Mouse (Mus musculus): ENCODE measurements at regions not wholly inside any gene's neighbourhood (a gene's known extent, or its start where the extent isn't known, plus 50 kb on each side); places are given as distances from the start of the nearest gene placed in this dataset.

DNA sequence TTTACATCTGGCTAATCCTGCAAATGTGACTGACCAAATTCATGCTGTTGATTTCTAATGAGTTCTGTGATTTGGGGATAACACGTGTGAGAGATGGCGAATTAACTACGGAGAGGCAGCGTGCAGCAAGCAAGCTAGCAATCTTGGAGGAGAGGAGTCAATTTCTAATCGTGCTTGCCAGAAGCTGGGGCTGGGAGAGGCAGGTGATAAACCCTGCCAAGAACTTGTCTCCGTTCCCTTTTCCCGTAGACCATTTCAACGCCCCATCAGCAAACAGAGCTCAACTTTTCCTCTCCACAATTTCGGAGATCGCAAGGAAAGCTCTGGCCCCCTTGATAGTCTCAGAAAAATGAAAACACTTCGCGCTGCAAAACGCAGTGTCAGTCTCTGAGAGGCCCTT lies 183.0 kb downstream of the Sox4 start:
- intact Hi-C loops (cut with DNase I): no loop called here
- no peak for DNase-seq (ENCODE audit: low spot score in 2 of 2)

DNA sequence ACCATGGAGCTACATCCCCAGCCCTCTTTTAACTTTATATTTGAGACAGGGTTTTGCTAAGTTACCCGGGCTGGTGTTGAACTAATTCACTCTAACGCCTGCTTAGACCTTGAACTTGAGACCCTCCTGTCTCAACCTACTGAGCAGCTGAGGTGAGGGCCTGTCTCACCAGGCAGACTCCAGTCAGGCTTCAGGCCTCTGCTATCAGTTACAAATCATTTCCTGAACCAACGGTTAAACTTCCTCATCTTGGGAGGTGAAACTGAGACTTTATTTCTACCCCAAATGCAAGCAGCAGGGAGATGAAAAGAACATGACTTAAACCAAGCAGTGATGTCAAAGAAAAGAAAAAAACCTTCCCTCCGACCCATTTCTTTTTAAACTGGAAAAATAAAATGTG lies 183.5 kb downstream of the Sox4 start:
- intact Hi-C loops (cut with DNase I): no loop called here
- no peak for DNase-seq (ENCODE audit: low spot score in 2 of 2)

DNA sequence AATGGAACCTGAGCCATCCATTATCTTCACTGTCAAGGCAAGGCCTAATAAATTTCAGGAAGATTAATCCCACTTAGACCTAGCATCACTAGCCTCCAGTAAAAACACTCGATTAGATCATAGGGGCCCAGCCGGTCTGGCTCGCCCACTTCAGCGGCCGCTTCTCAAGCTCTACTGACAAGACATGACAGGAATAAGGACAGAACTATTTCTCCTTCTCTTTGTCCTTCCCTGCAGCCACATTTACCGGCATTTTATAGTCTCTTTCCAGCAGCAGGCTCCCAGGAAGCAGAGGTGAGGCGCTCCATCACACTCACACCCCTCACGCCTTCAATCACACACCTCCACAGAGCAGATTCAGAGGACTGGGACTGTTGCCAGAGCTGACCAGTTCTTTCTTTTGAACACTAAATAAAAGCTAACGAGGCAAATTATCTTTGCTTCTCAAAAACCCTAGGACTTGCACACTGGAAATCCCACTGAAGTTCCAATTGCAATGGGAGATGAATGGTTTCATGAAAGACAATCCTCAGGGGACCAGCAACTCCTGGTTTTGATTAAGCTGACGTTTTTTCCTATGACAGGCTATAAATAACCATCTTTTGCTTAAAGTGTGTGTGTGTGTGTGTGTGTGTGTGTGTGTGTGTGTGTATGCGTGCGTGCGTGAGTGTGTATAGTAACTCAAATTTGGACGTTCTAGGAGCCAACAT lies 184.6 kb downstream of the Sox4 start:
- no peak for DNase-seq (ENCODE audit: low spot score in 2 of 2)
- intact Hi-C loops (cut with DNase I): no loop called here

DNA sequence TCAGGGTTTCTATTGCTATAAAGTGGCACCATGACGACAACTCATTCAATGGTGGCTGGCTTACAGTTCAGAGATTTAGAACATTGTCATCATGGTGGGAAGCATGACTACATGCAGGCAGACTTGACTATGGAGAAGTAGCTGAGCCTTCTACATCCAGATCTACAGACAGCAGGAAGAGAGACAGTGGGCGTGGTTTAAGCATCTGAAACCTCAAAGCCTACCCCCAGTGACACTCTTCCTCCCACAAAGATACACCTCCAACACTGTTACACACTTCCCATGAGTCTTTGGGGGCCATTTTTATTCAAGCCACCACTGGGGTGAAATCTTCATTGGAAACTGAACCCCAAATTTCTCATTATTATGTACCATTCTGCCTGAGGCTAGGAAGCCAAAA lies 191.0 kb downstream of the Sox4 start:
- DNase-seq (ENCODE audit: low spot score in 2 of 2): no peak
- intact Hi-C loops (cut with DNase I): no loop called here

DNA sequence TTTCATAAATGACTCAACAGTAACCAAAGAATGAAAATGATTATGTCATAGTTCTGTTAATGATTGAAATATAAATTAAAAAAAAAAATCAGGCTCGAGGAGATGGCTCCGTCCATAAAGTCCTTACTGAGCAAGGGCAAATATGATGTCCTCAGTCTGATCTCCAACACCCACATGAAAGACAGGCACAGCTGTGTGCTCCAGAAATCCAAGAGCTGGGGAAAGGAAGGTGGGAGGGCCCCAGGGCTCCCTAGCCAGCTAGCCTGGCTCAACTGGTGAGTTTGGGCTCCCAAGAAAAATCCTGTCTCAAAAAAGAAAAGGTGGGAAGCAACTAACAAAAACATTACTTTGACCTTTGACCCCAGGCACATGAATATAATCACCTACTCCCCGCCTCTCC lies 194.5 kb downstream of the Sox4 start:
- intact Hi-C loops (cut with DNase I): loop anchor here (5.0 kb wide), 1 partner anchor 342 kb away; no protein-coding TSS in a partner anchor
- DNase-seq (ENCODE audit: low spot score in 2 of 2): no peak

DNA sequence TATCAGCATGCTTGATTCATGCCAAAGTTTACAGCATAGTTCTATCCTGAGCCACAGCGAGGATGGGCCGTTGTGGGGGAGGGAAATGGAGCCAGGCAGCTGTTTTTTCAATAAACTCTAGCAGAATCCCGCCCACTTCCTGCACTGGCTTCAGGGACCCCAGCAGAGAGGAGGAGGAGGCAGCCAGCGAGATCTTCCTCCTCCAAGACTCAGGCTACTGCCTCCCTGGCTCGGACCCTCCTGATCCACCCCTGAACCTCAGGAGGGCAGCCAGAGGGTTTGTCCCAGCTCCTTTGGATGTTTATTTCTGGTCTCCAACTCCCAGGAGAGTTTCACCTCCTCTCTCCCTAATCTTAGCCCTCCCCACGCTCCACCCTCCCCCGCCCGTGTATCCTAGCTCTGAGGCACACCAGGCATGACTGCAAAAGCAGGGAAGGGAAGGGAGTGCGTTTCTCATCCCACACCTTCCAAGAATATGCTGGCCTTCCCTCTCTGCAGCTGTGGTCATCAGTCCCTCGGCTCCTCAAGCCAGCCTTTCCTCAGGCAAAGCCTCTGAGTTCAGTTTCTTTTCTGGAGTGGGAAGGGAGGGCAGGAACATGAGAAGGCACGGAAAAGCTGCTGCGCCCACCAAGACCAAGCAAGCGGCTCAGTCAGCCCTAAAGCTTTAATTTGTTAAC lies 195.5 kb downstream of the Sox4 start:
- DNase-seq (ENCODE audit: low spot score in 2 of 2): peak; percentile 70 to 74
- intact Hi-C loops (cut with DNase I): loop anchor here (5.0 kb wide), 1 partner anchor 341 kb away; no protein-coding TSS in a partner anchor

DNA sequence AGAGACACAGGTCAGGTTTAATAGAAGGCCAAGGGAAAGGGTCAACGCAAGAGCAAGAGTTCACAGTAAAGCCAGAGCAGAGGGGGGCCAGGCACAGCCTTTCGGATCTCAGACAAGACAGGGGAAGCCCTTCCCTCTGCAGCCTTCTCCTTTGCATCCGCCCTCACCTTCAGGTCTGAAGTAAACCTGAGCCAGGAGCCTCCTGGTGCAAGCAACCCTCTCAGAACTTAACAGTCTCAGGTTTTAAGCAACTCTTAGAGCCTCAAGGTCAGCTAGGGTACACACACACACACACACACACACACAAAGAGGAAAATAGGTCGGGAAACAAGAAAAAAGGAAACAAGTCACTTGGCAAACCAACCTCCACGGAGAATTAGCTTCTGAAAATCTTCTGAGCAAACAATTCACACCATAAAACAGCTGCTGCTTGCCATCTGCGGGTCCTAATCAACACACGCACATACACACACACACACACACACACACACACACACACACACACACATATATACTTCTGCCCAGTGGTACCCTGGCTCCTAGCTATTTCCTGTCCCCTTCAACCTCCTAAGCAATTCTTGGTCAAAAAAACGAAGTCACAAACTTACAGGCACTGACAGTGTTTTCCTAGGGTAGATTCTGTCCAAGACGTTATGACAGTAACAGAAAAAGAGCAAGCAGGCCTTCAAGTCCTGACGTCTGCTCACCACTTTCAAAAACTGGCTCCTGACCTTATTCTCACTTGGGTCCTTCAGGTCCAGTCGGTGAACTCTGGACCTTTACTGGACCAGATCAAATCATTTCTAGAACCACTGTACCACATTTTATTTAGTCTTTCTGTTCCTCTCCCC lies 196.4 kb downstream of the Sox4 start:
- intact Hi-C loops (cut with DNase I): loop anchor here (5.0 kb wide), 1 partner anchor 340 kb away; no protein-coding TSS in a partner anchor
- DNase-seq (ENCODE audit: low spot score in 2 of 2): peak in 1 of 2 experiments; percentile 17

DNA sequence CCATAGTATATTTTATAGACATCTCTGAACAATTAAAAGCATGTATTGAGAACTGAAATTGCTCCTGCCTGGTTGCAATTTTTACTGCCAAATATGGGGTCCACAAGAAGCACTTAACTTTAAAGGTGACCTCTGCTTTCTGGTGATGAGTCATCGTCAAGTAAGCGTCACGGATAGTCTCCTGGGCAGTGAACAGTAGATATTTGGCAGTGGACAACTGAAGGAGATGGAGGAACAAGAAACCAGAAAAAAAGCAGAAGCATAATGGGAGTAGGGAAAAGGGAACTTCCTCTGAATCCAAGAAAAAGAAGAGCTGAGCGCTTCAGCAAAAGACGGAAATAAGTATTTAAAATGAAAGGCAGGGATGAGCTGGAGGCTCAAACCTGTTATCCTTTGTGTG lies 199.3 kb downstream of the Sox4 start:
- intact Hi-C loops (cut with DNase I): no loop called here
- DNase-seq (ENCODE audit: low spot score in 2 of 2): no peak

DNA sequence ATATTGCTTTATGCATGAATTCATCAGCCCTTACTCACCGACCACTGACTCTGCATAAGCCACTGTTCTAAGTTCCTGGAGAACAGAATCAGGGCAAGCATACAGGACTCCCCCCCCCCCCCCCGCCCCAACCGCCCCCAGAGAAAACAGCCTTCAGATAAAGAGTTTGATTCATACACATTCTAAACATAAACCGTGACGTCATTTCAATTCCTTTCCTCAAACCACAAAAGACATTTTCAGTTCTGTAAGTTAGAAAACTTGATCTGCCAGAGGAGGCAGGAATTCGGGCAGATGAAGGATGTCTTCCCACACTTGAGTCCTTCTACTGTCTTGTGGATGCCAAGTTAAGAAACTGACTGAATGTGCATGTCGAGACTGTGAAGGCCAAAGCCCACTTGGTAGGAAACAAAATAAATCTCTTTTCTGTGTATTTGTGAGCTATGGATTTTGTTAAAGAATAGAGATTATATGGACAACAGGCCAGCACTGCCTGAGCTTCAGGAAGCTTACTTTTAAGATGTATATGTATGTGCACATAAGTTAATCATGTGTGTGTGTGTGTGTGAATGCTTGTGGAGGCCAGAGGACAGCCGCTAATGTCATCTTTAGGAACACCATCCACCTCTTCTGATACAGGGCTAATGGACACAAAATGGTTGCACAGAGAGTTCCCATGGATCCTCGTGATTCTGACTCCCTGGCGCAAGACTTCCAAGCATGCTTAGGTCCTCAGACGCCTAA lies 202.4 kb downstream of the Sox4 start:
- DNase-seq (ENCODE audit: low spot score in 2 of 2): no peak

DNA sequence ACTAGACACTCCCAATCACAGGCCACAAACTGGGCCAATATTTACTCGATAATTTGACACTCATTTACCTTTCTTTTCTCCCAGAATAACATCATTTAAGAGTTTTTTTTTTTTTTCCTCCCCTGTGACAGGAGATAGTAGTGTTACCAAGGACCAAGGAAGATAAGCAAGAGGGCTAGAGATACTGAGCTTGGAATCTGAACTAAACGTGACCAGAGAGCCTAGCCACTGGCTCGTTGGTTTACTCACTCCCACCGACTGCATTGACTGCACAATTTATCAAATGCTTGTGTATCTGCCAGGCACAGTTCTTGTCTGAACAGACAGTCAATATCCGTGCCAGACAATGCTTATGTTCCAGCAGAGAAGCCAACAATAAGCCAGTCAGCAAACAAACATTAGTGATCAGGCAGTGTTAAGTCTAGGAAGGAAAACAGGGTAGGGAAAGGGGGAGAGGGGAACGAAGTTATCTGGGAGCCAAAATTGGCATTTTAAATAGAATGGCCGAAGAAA lies 213.3 kb downstream of the Sox4 start:
- no peak for DNase-seq (ENCODE audit: low spot score in 2 of 2)
- intact Hi-C loops (cut with DNase I): no loop called here

More for the DNA sequence above, 202.4 kb downstream of the Sox4 start:
- intact Hi-C loops (cut with DNase I): no loop called here

DNA sequence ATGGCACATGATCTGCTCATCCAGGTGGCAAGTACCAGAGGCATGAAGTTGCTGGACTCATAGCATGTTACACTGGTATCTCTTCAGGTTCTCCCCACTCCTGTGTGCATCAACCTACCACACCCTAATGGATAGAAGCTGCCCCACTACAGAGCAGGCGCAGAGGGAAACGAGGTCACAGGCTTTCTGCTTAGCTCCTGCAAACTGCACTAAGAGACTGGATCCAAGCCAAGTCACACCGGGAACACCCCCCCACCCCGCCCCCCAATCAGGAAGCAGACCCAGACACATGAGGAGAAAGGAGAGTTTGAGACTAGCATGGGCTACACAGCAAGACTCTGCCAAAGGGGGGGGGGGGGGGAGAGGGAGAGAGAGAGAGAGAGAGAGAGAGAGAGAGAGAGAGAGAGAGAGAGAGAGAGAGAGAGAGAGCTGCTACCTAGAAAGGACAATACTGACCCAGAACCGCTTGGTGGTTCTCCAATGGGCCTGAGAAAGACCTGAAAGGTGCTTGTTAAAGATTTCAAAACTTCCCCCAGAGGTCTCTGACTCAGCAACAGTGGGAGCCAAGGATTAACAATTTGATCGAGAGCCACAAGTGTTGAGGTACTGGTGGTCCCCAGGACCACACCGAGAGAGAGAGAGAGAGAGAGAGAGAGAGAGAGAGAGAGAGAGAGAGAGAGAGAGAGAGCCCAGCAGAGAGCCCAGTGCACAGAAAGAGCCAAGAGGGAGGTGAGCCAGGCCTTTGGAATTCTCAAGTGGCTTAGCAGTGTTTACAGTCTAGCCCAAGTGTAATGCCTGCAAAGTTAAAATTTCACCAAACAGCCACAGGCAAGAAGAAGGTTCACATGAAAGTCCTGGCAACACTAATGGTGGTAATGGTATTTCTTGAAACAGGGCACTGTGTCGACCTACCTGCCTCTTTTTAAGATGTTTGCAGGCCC lies 215.1 kb downstream of the Sox4 start:
- intact Hi-C loops (cut with DNase I): no loop called here
- no peak for DNase-seq (ENCODE audit: low spot score in 2 of 2)

DNA sequence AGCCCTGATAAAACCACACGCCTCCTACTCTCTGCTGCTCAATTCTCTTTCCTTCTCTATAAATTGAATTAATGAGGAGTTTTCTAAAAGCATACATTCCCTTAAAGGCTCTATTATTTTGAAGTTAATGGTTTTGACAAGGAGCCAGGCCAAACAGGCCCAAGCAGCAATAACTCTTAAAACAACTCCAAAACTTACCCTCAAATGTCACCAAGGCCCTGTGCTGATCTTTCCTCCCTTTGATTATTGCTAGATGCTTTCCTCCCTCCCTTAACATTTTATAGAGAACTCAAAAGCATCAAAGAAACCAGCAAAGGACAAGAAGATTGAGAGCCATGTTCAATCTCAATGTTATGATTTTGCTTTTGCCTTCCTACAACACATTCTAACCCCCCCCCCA lies 221.0 kb downstream of the Sox4 start:
- DNase-seq (ENCODE audit: low spot score in 2 of 2): no peak
- intact Hi-C loops (cut with DNase I): no loop called here

DNA sequence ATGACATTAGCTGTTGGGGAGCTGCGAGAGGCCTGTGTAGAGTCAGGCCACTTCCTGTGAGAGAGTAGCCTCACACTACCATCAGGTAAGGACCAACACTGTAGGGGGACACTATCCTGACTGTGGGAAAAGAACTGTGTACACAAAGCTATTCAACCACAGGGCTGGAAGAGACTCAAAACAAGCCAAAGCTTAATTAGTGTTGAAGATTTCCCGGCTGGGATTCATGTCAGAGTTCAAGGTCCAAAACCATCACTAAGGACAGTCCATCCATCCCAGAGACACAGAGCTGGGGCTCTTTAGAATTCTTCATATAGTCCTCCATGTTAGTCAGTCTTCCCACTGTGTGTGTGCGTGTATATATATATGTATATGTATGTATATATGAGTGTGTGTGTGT lies 221.5 kb downstream of the Sox4 start:
- no peak for DNase-seq (ENCODE audit: low spot score in 2 of 2)
- intact Hi-C loops (cut with DNase I): no loop called here

DNA sequence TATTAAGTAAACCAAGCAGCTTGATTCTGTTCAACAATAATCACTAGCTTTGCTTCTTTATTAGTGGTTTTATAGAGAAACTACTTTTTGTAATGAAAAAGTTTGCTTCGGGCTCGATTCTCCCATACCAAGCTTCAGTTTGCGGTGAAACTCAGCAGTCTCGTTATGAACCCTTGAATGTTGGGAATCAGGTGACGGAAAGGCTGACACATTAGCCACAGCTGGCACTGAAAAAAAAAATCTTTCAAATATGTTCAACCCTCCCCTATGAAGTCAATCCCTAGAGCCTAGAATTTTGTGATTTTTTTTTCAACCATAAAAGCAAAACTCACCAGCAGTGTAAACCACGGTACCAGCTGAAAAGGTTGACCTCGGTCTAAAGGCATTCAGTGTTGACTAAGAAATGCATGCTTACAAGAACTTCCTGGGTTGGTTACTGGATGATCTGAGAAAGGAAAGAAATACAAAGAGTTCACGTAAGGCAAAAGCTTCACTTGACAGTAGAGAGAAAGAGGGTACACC lies 223.4 kb downstream of the Sox4 start:
- intact Hi-C loops (cut with DNase I): no loop called here
- DNase-seq (ENCODE audit: low spot score in 2 of 2): no peak

DNA sequence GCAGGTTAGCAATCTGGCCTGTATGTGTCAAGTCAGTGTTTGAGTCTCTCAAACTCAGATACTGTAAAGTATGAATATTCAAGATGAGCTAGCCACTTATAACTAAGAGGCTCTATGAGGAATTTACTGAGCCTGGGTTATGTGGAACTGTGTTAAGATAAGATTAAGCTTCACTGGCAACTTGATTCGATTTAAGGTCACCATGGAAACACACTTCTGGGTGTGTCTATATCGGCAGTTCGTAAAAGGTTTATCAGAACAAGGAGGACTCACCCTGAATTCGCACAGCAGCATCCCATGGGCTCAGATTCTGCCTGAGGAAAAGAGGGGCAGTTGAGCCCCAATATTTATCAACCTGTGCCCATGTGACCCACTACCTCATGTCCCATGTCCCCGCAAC lies 224.7 kb downstream of the Sox4 start:
- intact Hi-C loops (cut with DNase I): no loop called here

DNA sequence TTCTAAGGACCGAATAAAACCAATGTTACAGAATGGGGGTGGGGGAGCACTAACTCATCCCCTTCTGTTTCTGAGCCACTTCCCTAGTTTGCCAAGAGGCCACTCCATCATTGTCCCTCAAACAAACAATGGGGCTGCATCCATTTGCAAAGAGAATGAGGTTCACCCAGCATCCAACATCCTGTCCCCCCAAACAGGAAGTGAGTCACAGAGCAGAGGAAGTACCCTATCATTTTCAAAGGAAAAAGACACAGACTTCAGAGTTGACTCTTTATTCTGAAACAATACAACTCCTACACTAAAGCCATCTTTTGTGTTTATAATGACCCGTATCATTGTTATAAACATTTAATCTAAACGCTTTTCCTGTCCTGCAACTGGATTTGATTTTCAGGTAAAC lies 229.2 kb downstream of the Sox4 start:
- intact Hi-C loops (cut with DNase I): no loop called here
- no peak for DNase-seq (ENCODE audit: low spot score in 2 of 2)

More for the DNA sequence above, 224.7 kb downstream of the Sox4 start:
- DNase-seq (ENCODE audit: low spot score in 2 of 2): no peak

DNA sequence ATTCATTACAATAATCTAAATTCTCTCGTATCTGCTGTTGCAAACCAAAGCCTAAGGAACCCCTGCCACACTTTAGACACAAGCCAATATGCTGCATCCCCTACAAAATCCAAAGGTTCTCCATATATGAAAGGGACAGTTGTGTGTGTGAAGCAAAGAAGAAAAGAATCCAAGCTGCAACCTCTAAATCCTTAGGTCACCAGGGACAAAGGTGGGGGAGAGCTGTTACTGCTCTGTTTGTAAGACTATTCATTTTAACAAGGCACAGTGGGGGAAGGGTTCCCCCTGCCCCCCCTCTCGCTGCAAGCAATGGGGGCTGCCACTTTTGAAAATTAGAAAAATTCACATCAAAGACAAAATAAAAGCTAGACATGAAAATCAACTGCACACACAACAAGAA lies 231.4 kb downstream of the Sox4 start:
- intact Hi-C loops (cut with DNase I): no loop called here

DNA sequence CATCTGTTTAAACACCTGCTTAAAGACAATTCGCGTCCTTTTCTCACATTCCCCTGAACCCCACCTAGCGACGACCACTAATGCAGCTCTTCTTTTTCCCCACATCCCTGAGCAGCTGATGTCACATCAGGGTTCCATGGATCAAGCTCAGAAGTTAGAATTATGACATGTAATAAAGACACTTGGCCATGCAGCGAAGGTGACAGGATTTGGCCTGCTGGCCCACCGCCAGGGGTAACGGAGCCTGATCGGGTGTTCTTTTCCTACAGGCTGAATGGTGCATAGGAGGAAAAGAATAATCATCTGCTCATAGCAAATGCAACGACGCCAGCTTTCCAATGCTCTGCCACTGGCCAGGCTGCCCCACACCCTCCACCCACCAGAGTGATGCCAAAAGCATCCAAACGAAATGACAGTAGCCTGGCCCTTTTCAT lies 231.9 kb downstream of the Sox4 start:
- DNase-seq (ENCODE audit: low spot score in 2 of 2): peak in 1 of 2 experiments; percentile 14
- intact Hi-C loops (cut with DNase I): no loop called here

More for the DNA sequence above, 231.4 kb downstream of the Sox4 start:
- DNase-seq (ENCODE audit: low spot score in 2 of 2): no peak

All from left cerebral cortex, postnatal 14 days (tissue).